Mouse (Mus musculus) adrenal gland (tissue): ENCODE data around the gene Ptger2.

ENCODE experiments used
- intact Hi-C: fragments of 180-260 bp; cut with DNase I; formaldehyde crosslinking; loops from one replicate; pipeline ENCODE4 v1.15.1; 2025
- microRNA-seq, 2 experiments: library from miRNA; unstranded; fragments of <30 nt; microRNA quantifications; one replicate each; pipeline ENCODE4; 2019

Ptger2 gene

GRCm38 (mm10) chr14:45048128-45048527, 60.1 kb downstream of the Ptger2 start:
- intact Hi-C loops, result no loop called here

DNA sequence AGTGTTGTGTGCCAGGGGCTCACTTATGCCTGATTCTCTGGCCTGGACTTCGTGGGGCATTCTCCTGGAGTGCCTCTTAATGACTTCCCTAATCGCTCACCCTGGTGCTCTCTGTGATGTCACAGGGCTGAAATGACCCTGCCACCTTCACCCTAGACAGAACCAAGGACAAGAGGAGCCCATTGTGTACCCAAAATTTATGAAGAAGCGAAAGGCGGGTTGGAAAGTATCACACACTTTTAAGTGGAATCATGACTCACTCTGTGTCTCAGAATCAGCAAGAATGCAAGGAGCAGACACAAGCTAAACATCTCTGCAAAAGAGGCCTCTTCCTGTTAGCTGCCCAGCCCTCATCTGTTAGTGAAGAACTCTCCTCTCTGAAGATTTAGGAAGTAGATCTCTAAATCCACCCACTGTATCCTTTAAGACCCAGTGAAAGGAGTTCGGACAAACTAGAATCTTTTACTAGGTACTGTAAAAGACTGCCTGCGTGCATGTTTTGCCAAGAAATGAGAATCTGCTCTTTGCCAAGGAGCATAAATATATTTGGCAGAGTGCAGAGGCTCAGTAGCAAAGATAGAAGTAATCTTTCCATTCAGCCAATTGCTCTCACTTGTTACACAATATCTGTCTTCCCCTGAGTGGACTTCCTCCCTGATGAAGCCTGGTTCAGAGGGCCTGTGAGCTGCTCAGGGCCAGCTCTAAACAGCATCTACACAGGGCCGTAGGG, 61.9 kb downstream of the Ptger2 start:
- intact Hi-C loops, result no loop called here

GRCm38 (mm10) chr14:45050419-45050776, 62.4 kb downstream of the Ptger2 start:
- intact Hi-C loops, result no loop called here

GRCm38 (mm10) chr14:45051116-45051515, 63.1 kb downstream of the Ptger2 start:
- intact Hi-C loops, result no loop called here

Small RNAs within 50 kb of the gene (microRNA-seq; reads per million reads assigned to microRNA genes)
- 0 reads per million in 2 experiments for gene Mir327
